Mouse (Mus musculus): ENCODE measurements around the gene Bdh1.

Gene Bdh1

GRCm38 (mm10) chr16:31500532-31500931 lies 78.5 kb downstream of the Bdh1 start:
- no peak for DNase-seq (ENCODE audit: extremely low read depth, low read depth, low spot score)

- DNase-seq (ENCODE audit: extremely low read depth, low read depth, low spot score) = no peak
Measured at GRCm38 (mm10) chr16:31500969-31501750, 79.1 kb downstream of the Bdh1 start.

GRCm38 (mm10) chr16:31501751-31502365 lies 79.8 kb downstream of the Bdh1 start:
- DNase-seq (ENCODE audit: extremely low read depth, low read depth, low spot score) = no peak

- DNase-seq (ENCODE audit: extremely low read depth, low read depth, low spot score) = peak; percentile 89
Measured at GRCm38 (mm10) chr16:31506665-31507456, 84.8 kb downstream of the Bdh1 start.

GRCm38 (mm10) chr16:31507457-31507755 lies 85.3 kb downstream of the Bdh1 start:
- no peak for DNase-seq (ENCODE audit: extremely low read depth, low read depth, low spot score)

GRCm38 (mm10) chr16:31507794-31508526 lies 85.9 kb downstream of the Bdh1 start:
- DNase-seq (ENCODE audit: extremely low read depth, low read depth, low spot score) = no peak
